Mouse (Mus musculus) megakaryocyte, adult 5-6 weeks (primary cell): ENCODE data around the gene Dusp23. TPM values are rescaled to one million over a fixed set of nuclear protein-coding genes. Genes with fewer than 3 reads are reported as not detected.

ENCODE experiments used
- total RNA-seq, 2 experiments: library from RNA; stranded (forward) in 1 of 2; stranded (reverse) in 1 of 2; fragments of 153-499, 151-499 nt in 1 of 2; fragments of 221-1000, 200-1000 nt in 1 of 2; gene quantifications; 2 replicates each; pipeline versions ENCODE4 v1.2.3 to v1.2.4; 2015 to 2017

Gene Dusp23
- total RNA-seq, 2 experiments from 2014 or later, result 0.37 to 8.6 TPM

Other genes with a start within 250 kb of the Dusp23 start
- 2.3 and 3.1 TPM in 2 replicates for gene Slamf9, start 157.6 kb downstream of the Dusp23 start, total RNA-seq (2015)
- 0.11 and 1.5 TPM in 2 replicates for gene Slamf9, start 157.6 kb downstream of the Dusp23 start, total RNA-seq (2017)
- gene Igsf9, start 151.2 kb downstream of the Dusp23 start, total RNA-seq (2015), result 0.20 and 1.9 TPM in 2 replicates
- gene Igsf9, start 151.2 kb downstream of the Dusp23 start, total RNA-seq (2017), result 0.16 TPM in 1 of 2 replicates, not detected in the other
- gene Tagln2, start 132.9 kb downstream of the Dusp23 start, total RNA-seq (2015), result 667 and 741 TPM in 2 replicates
- 334 and 340 TPM in 2 replicates for gene Tagln2, start 132.9 kb downstream of the Dusp23 start, total RNA-seq (2017)
- gene Cfap45, start 112.2 kb downstream of the Dusp23 start, total RNA-seq (2015), result not detected in 2 replicates
- 0.11 TPM in 1 of 2 replicates, not detected in the other for gene Cfap45, start 112.2 kb downstream of the Dusp23 start, total RNA-seq (2017)
- gene Vsig8, start 77.0 kb downstream of the Dusp23 start, total RNA-seq (2015), result not detected in 2 replicates
- not detected in 2 replicates for gene Vsig8, start 77.0 kb downstream of the Dusp23 start, total RNA-seq (2017)
- 8.6 and 8.7 TPM in 2 replicates for gene Slamf8, start 42.4 kb downstream of the Dusp23 start, total RNA-seq (2015)
- 9.1 and 10.1 TPM in 2 replicates for gene Slamf8, start 42.4 kb downstream of the Dusp23 start, total RNA-seq (2017)
- gene Fcrl6, start 30.4 kb downstream of the Dusp23 start, total RNA-seq (2015), result not detected in 2 replicates
- not detected in 2 replicates for gene Fcrl6, start 30.4 kb downstream of the Dusp23 start, total RNA-seq (2017)
- gene Crp, start 65.1 kb upstream of the Dusp23 start, total RNA-seq (2015), result not detected in 2 replicates
- not detected in 2 replicates for gene Crp, start 65.1 kb upstream of the Dusp23 start, total RNA-seq (2017)